Mouse (Mus musculus) gonadal fat pad, adult 2 months (tissue): ENCODE measurements at regions not wholly inside any gene's neighbourhood (a gene's known extent, or its start where the extent isn't known, plus 50 kb on each side); places are given as distances from the start of the nearest gene placed in this dataset.
A peak's percentile ranks its signal among the peaks of the same experiment; 100 is the strongest.

Experiments used
- DNase-seq: peaks from one replicate; pipeline ENCODE4 v3.0.0-alpha.2; 2012; ENCODE audit warnings: low read depth

DNA sequence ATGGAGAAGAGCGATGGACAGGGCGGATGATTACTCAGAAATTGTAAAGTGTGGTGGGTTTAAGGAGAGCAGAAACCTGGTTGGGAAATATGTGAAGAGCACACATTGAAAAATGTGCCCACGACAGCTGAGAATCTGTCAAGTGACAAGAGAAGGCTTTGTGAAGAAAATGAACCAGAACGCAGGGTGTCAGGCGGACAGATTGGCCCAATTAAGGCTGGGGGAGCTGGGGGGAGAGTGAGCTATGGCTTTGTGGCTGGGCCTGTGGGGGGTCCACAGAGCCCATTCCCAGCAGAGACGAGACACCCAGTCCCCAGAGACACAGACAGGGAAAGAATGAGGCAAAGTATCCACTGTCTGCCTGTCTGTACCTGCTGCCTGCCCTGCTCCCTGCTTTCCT is 153.3 kb downstream of the Shq1 start:
- no peak for DNase-seq

GRCm38 (mm10) chr6:100512676-100513075 is 158.3 kb downstream of the Shq1 start:
- DNase-seq, result no peak

- DNase-seq, result no peak
Measured at GRCm38 (mm10) chr6:100510676-100511075, 160.3 kb downstream of the Shq1 start.

DNA sequence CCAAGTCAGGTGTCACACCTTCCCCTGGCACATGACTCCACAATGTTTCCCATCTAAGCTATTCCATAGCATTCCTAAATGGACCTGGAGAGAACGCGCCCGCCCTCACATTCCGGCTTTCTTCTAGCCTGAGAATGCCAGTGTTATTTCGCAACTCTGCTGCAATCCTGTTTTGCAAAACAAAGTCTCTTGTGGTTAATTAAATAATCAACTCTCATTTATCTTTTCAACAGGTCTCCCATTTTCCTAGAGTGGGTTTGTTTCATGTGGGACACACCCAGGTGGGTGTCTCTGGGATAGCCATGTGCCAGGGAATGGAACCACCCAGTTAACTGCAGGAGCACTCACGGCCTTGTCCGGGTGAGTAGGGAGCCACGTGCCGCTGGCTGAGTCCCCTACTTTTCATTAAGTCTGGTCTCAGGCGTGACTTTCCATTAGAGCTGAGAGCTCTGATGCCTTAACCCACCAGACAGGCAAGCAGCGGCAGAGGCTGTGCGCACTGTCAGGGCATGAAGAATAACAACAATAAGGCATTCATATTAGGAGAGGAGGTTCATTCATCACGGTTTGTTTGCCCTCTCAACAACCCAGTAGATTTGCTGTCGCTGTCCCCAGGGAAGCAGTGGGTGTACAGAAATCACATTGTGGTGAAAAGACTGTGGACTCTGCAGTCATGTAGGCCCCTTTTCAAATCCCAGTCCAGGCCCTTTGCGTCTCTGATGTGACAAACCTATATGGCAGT is 165.3 kb downstream of the Shq1 start:
- peak; percentile 56 for DNase-seq

DNA sequence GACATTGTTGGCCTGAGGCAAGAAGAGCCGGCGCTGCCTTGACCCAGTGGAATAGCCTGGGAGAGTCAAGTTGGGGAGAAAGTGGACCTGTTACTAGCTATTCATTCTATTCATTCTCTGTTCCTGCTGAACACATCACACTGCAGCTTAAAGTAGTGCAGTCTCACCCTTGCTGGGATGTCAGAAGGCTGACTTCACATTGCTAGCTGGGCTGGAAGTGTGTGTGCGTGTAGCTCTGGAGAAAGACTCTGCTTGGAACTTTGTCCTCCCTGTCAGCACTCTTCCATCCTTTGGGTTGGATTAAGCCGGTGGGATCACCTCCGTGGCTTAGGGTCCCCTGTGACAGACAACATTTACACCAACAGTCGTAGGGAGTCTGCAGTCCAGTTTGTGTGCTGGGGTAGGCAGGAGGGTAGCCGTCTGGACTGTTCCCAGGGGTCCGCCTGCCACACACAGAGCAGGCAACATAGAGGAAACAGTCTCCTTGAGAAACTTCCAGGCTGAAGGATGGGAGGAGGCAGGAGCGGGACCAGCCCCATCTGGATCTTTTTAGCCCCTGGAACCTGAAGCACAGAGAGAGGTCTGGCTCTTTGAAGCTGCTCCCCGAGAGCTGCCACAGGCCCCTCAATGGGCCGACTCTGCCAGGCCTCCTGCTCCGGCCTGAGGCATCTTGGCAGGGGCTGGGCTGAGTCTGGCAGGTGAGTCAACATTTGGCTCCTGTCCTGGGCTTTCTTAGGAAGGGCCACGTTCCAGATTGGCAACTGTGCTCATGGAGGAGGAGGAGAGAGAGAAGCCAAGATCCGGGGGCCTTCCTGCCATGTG is 167.8 kb downstream of the Shq1 start:
- peak; percentile 64 for DNase-seq

- DNase-seq, result no peak
Measured at GRCm38 (mm10) chr6:100502139-100502538, 168.8 kb downstream of the Shq1 start.

- DNase-seq, result no peak
Measured at GRCm38 (mm10) chr6:100500741-100501140, 170.2 kb downstream of the Shq1 start.

DNA sequence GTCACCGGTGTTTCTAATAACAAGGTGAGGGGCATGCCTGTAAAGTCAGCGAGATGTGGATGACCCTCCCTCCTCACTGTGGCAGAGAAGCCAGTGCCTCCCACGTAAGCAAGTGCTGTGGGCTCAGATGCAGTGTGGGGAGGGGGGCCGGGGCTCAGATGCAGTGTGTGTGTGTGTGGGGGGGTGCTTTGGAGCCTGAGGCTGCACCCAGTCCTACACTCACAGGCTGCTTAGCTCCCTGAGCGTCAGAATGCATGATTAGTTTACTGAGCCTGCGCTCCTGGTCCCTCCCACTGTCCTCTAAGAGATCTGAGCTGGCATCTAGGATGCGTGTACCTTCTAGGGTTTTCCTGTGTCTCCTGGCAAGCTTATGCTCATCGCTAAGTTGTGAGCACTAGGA is 170.9 kb downstream of the Shq1 start:
- no peak for DNase-seq

DNA sequence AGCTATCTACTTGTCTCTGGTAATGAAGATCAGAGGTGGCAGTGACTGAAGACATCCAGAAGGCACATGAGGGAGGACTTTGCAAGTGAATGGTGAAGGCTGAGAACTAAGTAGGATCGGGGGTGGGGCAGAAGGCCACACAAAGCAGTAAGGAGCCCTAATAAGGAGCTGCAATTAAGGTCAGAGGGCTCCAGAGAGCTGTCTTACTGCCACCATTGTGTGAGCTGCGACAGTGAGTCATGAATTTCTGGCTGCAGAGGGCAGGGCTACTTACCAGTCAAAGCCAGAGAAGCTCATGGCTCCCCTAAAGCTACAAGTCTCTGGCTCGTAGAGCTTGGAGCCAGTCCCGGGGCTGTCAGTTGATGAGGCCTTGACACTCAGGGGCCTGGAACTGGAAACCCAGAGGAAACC is 172.1 kb downstream of the Shq1 start:
- no peak for DNase-seq

- DNase-seq, result no peak
Measured at GRCm38 (mm10) chr6:100498126-100498525, 172.8 kb downstream of the Shq1 start.

DNA sequence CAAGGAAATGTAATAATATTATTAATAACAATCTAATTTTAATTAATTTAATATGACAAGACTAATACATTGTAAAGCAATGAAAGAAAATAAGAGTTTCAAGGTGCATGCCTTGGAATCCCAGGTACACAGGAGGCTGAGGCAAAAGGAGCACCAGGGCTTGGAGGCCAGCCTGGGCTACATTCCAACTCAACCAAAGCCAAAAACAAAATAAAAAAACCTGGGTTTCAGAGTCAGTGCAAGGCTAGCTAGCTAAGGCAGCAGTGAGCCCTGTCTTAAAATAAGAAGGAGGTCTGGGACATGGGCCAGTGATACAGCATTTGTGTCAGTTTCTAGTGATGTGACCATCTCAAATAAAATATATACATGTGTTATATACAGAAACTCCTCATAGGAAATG is 174.8 kb downstream of the Shq1 start:
- DNase-seq, result no peak

GRCm38 (mm10) chr6:100495131-100495530 is 175.8 kb downstream of the Shq1 start:
- DNase-seq, result no peak

GRCm38 (mm10) chr6:100493558-100493957 is 177.4 kb downstream of the Shq1 start:
- DNase-seq, result no peak

DNA sequence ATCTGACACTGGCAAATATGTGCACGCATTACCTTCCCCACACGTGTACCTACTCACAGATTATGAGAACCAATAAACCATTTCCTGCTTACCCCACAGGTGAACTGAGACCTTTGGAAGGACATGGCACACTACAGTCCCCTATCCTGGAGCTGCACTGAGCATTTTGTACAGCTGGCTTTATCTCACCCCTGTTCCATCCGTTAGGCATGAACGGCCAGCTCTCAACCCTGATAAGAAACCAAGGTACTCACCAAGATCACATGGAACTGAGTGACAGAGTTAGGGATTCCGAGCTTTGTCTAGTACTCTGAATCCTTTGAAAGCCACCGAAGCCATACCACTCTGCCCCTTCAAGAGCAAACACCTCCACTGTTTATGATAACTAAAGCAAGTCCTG is 179.1 kb downstream of the Shq1 start:
- DNase-seq, result no peak

DNA sequence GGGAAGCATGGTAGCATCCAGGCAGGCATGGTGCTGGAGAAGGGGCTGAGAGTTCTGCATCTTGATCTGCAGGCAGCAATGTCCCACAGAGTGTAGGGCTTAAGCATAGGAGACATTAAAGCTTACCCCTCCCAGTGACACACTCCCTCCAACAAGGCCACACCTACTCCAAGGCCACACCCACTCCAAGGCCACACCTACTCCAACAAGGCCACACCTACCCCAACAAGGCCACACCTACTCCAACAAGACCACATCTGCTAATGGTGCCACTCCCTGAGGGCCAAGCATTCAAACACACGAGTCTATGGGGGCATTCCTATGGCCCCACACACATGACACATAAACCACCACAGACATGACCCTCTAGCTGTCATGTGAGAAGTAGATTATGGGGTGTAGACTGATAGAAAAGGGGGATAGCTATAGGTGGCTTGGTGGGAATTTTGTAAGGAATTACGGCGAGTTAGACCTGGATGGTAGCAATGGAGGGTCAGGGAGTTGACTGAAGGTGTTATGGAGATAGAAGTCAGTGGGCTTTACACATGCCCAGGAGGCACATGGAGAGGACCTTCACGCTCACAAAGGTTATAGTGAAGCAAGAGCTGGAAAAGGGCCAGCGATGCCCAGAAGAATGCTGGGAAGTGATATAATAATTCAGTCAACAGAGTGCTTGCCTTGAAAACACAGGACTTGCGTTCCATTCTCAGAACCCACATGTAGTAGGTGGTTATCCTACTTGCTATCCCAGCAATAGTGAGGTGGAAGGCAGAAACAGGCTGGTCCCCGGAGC is 179.8 kb downstream of the Shq1 start:
- DNase-seq, result no peak

GRCm38 (mm10) chr6:100483836-100484235 is 187.1 kb downstream of the Shq1 start:
- DNase-seq, result no peak

GRCm38 (mm10) chr6:100483084-100483810 is 187.7 kb downstream of the Shq1 start:
- no peak for DNase-seq

- no peak for DNase-seq
Measured at GRCm38 (mm10) chr6:100482572-100482971, 188.4 kb downstream of the Shq1 start.

DNA sequence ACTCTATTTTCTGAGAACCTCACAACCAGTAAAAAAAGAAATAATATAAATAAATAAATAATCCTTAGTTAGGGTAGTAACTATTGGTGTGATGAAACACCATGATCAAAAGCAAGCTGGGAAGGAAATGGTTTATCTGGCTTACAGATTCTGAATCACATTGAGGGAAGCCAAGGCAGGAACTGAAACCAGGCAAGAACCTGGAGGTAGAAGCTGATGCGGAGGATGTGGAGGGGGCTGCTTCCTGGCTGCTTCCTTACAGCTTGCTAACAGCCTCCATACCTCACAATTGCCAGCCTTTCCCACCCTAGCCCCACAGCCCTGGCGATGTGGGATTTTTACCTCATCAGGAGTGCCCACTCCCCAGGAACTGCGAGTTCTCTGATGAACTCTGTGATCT is 190.4 kb downstream of the Shq1 start:
- no peak for DNase-seq

GRCm38 (mm10) chr6:100479881-100480280 is 191.1 kb downstream of the Shq1 start:
- no peak for DNase-seq

DNA sequence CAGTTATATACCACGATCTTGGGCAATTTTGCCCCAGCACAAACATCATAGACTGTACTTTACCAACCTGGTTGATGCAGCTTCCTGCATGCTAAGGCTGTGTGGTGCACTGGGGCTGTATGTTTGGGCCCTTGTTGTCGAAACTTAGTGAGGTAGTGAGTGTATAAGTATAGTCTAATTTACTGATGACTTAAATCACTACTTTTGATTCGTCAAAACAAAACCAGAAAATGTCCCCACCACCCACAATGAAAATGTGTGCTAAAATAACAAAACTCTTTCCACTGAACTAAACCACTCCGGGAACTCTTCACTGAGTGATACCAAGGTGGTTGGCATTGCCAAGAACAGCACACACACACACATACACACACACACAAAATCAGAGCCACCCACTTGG is 191.5 kb downstream of the Shq1 start:
- no peak for DNase-seq
